Mouse (Mus musculus) cerebellum, adult 9-11 months (tissue): ENCODE measurements around the gene Gm813.

Source experiments
- DNase-seq: peaks from one replicate; pipeline ENCODE4 v3.0.0; 2022

The Gm813 gene

DNA sequence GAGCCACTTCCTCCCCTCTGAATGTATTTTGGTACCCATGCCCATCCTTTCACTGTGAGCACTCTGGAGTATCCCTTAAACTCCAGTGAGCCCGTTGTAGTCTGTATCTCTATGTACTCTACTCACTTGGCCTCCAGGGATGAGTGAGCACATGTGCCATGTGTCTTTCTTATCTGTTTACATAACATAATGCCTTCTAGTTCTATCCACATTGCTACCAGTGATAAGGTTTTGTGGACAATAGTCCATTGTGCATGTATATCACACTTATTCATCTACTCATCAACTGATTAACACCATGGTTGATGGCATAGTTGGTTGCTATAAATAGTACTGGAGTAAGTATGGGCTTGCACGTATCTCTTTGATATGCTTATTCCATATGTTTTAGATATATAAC, 12.9 kb downstream of the Gm813 start:
- DNase-seq, result no peak

DNA sequence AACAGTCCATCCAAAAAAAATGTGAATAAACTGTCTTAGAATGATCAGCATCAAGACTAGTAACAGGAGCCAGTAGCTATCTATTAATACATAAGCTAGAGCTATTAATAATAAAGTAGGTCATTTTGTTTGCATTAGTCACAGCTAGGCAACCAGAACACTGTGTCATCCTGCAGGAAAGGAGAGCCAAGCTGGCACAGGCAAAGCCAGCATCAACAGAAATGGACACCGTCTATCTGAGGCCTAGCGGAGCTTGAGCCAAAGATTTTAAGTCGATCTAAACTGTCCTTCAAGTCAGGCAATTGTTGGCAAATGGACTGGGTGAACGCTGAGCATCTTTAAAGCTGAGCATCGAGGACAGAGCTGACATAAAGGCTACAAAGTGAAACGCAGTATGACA, 15.9 kb downstream of the Gm813 start:
- peak; percentile 11 for DNase-seq

DNA sequence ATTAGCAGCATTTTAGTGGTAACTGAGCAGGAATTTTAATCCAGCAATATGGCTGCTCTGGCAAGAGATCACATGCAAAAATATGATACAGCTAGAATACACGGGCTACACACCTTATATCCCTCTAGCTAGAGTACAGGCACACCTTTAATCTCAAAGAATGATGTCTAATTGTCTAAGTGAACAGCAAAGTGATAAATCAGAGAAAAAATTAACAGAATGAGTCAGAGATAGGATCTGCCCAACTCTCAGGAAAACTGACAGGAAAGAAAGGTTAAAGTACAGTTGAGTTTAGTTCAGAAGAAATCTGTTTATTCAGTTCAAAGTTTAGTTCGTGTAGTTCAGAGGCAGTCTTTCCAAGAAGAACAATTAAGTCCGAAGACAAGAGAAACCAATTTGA, 25.5 kb downstream of the Gm813 start:
- DNase-seq, result no peak

DNA sequence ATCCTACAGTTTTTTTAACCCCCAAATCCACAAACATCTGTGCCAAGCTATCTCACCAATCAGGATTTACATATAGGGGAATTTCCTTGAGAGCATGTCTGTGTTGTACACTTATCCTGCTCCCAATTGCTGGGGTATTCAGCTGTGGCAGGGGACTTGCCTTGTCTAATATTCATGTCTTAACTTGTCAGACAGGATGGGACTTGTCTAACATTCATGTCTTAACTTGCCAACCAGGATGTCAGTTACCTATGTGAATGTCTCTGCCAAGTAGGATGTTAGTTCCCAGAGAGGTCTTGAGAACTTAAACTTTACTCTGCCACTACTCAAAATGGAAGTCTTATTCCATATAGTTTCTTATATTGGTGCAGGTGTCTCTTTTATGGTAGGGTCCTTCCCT, 27.3 kb downstream of the Gm813 start:
- no peak for DNase-seq

DNA sequence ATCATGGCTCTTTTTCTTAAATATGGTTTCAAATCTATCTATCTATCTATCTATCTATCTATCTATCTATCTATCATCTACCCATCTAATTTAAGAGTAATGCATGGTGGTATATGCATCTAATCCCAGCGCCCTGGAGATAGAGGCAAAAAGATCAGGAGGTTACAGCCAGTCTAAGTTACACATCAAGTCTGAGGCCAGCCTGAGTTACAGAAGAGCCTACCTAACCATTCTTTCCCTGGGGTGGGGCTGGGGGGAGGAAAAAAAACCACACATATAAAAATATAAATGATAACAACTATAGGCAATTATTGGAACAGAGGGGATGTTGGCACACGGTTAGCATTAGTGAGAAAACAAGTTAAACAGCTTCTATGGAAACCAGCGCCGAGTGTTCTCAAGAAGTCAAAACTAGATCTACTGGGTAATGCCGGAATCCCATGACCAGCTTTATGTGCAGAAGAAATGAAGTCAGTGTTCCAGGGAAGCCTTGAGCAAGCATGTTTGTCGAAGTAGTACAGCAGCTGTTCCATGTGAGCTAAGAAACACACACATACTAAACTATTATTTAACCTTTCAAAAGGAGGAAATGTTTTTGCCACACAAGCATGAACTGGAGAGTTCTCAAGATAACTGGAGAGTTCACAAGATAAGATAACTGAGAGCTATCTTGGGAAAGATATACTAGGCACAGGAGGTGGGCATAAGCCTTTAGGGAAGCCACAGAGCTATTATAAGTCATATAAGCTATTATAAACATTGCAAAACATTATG, 42.6 kb downstream of the Gm813 start:
- DNase-seq, result no peak

DNA sequence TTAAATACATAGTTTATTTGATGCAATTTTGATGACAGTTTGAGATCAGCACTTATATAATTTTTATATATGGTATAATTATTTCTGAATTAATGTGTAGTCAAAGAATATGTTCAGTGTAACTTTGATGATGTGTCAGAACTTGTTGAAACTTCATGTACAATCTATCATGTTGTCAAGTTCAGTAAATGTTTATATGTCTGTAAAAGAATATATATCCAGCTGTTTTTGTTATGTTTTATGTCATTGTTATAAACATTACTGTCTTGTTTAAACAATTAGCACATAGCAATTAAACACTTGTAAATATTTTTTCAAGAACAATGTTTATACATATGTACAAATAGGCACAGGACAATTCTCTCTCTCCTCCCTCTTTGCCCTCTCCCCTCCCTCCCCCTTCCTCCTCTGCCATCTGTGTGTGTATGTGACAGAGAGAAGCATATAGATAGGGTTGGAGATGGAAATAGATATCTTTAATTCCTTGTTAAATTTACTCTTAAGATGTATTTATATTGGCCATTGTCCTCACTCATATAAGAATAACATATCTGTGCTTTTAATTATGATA, 46.0 kb downstream of the Gm813 start:
- DNase-seq, result no peak
